Mouse (Mus musculus): ENCODE results near the gene Ppfia3.

Gene Ppfia3

GRCm38 (mm10) chr7:45342081-45342480 is 24.7 kb downstream of the Ppfia3 start:
- no peak for DNase-seq

- DNase-seq: peak; percentile 77 to 80
Measured at GRCm38 (mm10) chr7:45341303-45341702, 25.5 kb downstream of the Ppfia3 start.

- DNase-seq: peak; percentile 57 to 75
Measured at GRCm38 (mm10) chr7:45340669-45341068, 26.1 kb downstream of the Ppfia3 start.

- no peak for DNase-seq
Measured at GRCm38 (mm10) chr7:45340066-45340442, 26.8 kb downstream of the Ppfia3 start.

- peak; percentile 58 to 76 for DNase-seq
Measured at GRCm38 (mm10) chr7:45339410-45340065, 27.3 kb downstream of the Ppfia3 start.

GRCm38 (mm10) chr7:45338161-45338911 is 28.5 kb downstream of the Ppfia3 start:
- DNase-seq: peak; percentile 59 to 68

GRCm38 (mm10) chr7:45337469-45337868 is 29.4 kb downstream of the Ppfia3 start:
- DNase-seq: no peak

- no peak for DNase-seq
Measured at GRCm38 (mm10) chr7:45336319-45336718, 30.5 kb downstream of the Ppfia3 start.

GRCm38 (mm10) chr7:45335056-45335455 is 31.8 kb downstream of the Ppfia3 start, which contains the start of gene Hrc:
Gene Hrc (plus strand): TSS chr7:45335290.
- no peak for DNase-seq

GRCm38 (mm10) chr7:45334605-45335004 is 32.2 kb downstream of the Ppfia3 start:
- DNase-seq: no peak

- DNase-seq: peak; percentile 86 to 92
Measured at GRCm38 (mm10) chr7:45333431-45333982, 33.3 kb downstream of the Ppfia3 start, which contains the start of gene Trpm4. Gene Trpm4 (minus strand): TSS chr7:45333780.

- peak; percentile 66 to 75 for DNase-seq
Measured at GRCm38 (mm10) chr7:45332685-45333425, 34.0 kb downstream of the Ppfia3 start.

- DNase-seq: no peak
Measured at GRCm38 (mm10) chr7:45331502-45331901, 35.3 kb downstream of the Ppfia3 start.

GRCm38 (mm10) chr7:45328841-45329475 is 37.9 kb downstream of the Ppfia3 start:
- DNase-seq: no peak

GRCm38 (mm10) chr7:45325800-45326199 is 41.0 kb downstream of the Ppfia3 start:
- DNase-seq: no peak

- DNase-seq: no peak
Measured at GRCm38 (mm10) chr7:45323069-45323468, 43.8 kb downstream of the Ppfia3 start.

- DNase-seq: no peak
Measured at GRCm38 (mm10) chr7:45322245-45322644, 44.6 kb downstream of the Ppfia3 start.

GRCm38 (mm10) chr7:45316536-45316935 is 50.3 kb downstream of the Ppfia3 start:
- peak in 1 of 2 experiments; percentile 28 for DNase-seq

GRCm38 (mm10) chr7:45315182-45315701 is 51.6 kb downstream of the Ppfia3 start:
- peak; percentile 59 to 81 for DNase-seq

GRCm38 (mm10) chr7:45313495-45313894 is 53.3 kb downstream of the Ppfia3 start:
- DNase-seq: no peak

GRCm38 (mm10) chr7:45312686-45313453 is 53.9 kb downstream of the Ppfia3 start:
- DNase-seq: no peak
